Mouse (Mus musculus): ENCODE measurements around the gene Gxylt1. TPM values are rescaled to one million over a fixed set of nuclear protein-coding genes. Genes with fewer than 3 reads are reported as not detected.
"Not testable (repeated sequence)": the region's sequence is repeated elsewhere in the genome, so short reads cannot be mapped to it uniquely, and the experiment has no call there.

The Gxylt1 gene
- polyA plus RNA-seq, 1 experiment, result 39.1 TPM

- Histone ChIP-seq H3K27ac (ENCODE audit: insufficient read depth, low read length) (no peak overlapping the region), H3K36me3 (ENCODE audit: control insufficient read depth, insufficient read depth, low read length, poor library complexity, severe bottlenecking) (peaks cover 19% of the 10 kb centered on the region), H3K27me3 (ENCODE audit: control insufficient read depth, insufficient read depth, low read length, poor library complexity, severe bottlenecking) (no peaks in the 10 kb centered on the region), H3K4me3 (ENCODE audit: low read depth, low read length) (no peak overlapping the region), H3K9me3 (replicated peaks; ENCODE audit: control insufficient read depth, insufficient read depth, low read length, poor library complexity, severe bottlenecking) (no peaks in the 10 kb centered on the region), H3K9ac (ENCODE audit: low read depth, poor library complexity, severe bottlenecking) (no peak overlapping the region), H3K4me1 (ENCODE audit: control insufficient read depth, insufficient read depth, low read length) (no peaks in the 10 kb centered on the region)
- no peak for TF ChIP-seq POLR2A (IDR thresholded peaks at IDR 0.05; ENCODE audit: insufficient read depth, low read length)
These were observed 31.8 kb downstream of the Gxylt1 start for GRCm38 (mm10) chr15:93243202-93243601.

GRCm38 (mm10) chr15:93236456-93236855 lies 38.5 kb downstream of the Gxylt1 start:
- not testable (repeated sequence) for H3K36me3 ChIP-seq (ENCODE audit: control insufficient read depth, insufficient read depth, low read length, poor library complexity, severe bottlenecking); H3K27me3 ChIP-seq (ENCODE audit: control insufficient read depth, insufficient read depth, low read length, poor library complexity, severe bottlenecking); H3K4me3 ChIP-seq (ENCODE audit: low read depth, low read length)

GRCm38 (mm10) chr15:93229028-93229427 lies 46.0 kb downstream of the Gxylt1 start:
- TF ChIP-seq CTCF (IDR thresholded peaks at IDR 0.05; ENCODE audit: low read depth, low read length) (no peak), EP300 (IDR thresholded peaks at IDR 0.05; ENCODE audit: insufficient read depth, low read depth, low read length) (no peak), POLR2A (IDR thresholded peaks at IDR 0.05; ENCODE audit: insufficient read depth, low read length) (no peak)
- no peak overlapping the region for H3K9ac ChIP-seq (ENCODE audit: low read depth, poor library complexity, severe bottlenecking)
- no peak overlapping the region for H3K27ac ChIP-seq (ENCODE audit: insufficient read depth, low read length)
- H3K9me3 ChIP-seq (replicated peaks; ENCODE audit: control insufficient read depth, insufficient read depth, low read length, poor library complexity, severe bottlenecking), result no peaks in the 10 kb centered on the region
- H3K36me3 ChIP-seq (ENCODE audit: control insufficient read depth, insufficient read depth, low read length, poor library complexity, severe bottlenecking), result no peaks in the 10 kb centered on the region
- no peaks in the 10 kb centered on the region for H3K4me1 ChIP-seq (ENCODE audit: control insufficient read depth, insufficient read depth, low read length)
- H3K27me3 ChIP-seq (ENCODE audit: control insufficient read depth, insufficient read depth, low read length, poor library complexity, severe bottlenecking), result no peaks in the 10 kb centered on the region
- no peak overlapping the region for H3K4me3 ChIP-seq (ENCODE audit: low read depth, low read length)

More at GRCm38 (mm10) chr15:93236456-93236855, 38.5 kb downstream of the Gxylt1 start:
- not testable (repeated sequence) for H3K27ac ChIP-seq (ENCODE audit: insufficient read depth, low read length); H3K9ac ChIP-seq (ENCODE audit: low read depth, poor library complexity, severe bottlenecking); H3K9me3 ChIP-seq (replicated peaks; ENCODE audit: control insufficient read depth, insufficient read depth, low read length, poor library complexity, severe bottlenecking); H3K4me1 ChIP-seq (ENCODE audit: control insufficient read depth, insufficient read depth, low read length)

GRCm38 (mm10) chr15:93228375-93228774 lies 46.6 kb downstream of the Gxylt1 start:
- Histone ChIP-seq H3K27ac (ENCODE audit: insufficient read depth, low read length) (no peak overlapping the region), H3K9ac (ENCODE audit: low read depth, poor library complexity, severe bottlenecking) (no peak overlapping the region), H3K27me3 (ENCODE audit: control insufficient read depth, insufficient read depth, low read length, poor library complexity, severe bottlenecking) (no peaks in the 10 kb centered on the region), H3K36me3 (ENCODE audit: control insufficient read depth, insufficient read depth, low read length, poor library complexity, severe bottlenecking) (no peaks in the 10 kb centered on the region), H3K4me1 (ENCODE audit: control insufficient read depth, insufficient read depth, low read length) (no peaks in the 10 kb centered on the region), H3K4me3 (ENCODE audit: low read depth, low read length) (no peak overlapping the region), H3K9me3 (replicated peaks; ENCODE audit: control insufficient read depth, insufficient read depth, low read length, poor library complexity, severe bottlenecking) (no peaks in the 10 kb centered on the region)
- TF ChIP-seq EP300 (IDR thresholded peaks at IDR 0.05; ENCODE audit: insufficient read depth, low read depth, low read length) (no peak), POLR2A (IDR thresholded peaks at IDR 0.05; ENCODE audit: insufficient read depth, low read length) (no peak), CTCF (IDR thresholded peaks at IDR 0.05; ENCODE audit: low read depth, low read length) (no peak)

- H3K9ac ChIP-seq (ENCODE audit: low read depth, poor library complexity, severe bottlenecking), result no peak overlapping the region
- no peak for TF ChIP-seq EP300 (IDR thresholded peaks at IDR 0.05; ENCODE audit: insufficient read depth, low read depth, low read length)
- TF ChIP-seq CTCF (IDR thresholded peaks at IDR 0.05; ENCODE audit: low read depth, low read length), result peak; percentile 80
- TF ChIP-seq POLR2A (IDR thresholded peaks at IDR 0.05; ENCODE audit: insufficient read depth, low read length), result no peak
- H3K4me3 ChIP-seq (ENCODE audit: low read depth, low read length), result no peak overlapping the region
- no peaks in the 10 kb centered on the region for H3K36me3 ChIP-seq (ENCODE audit: control insufficient read depth, insufficient read depth, low read length, poor library complexity, severe bottlenecking)
- no peaks in the 10 kb centered on the region for H3K4me1 ChIP-seq (ENCODE audit: control insufficient read depth, insufficient read depth, low read length)
- no peaks in the 10 kb centered on the region for H3K9me3 ChIP-seq (replicated peaks; ENCODE audit: control insufficient read depth, insufficient read depth, low read length, poor library complexity, severe bottlenecking)
- no peaks in the 10 kb centered on the region for H3K27me3 ChIP-seq (ENCODE audit: control insufficient read depth, insufficient read depth, low read length, poor library complexity, severe bottlenecking)
- no peak overlapping the region for H3K27ac ChIP-seq (ENCODE audit: insufficient read depth, low read length)
These were observed 47.3 kb downstream of the Gxylt1 start for GRCm38 (mm10) chr15:93227764-93228079.

- Histone ChIP-seq H3K9me3 (replicated peaks; ENCODE audit: control insufficient read depth, insufficient read depth, low read length, poor library complexity, severe bottlenecking) (no peaks in the 10 kb centered on the region), H3K27me3 (ENCODE audit: control insufficient read depth, insufficient read depth, low read length, poor library complexity, severe bottlenecking) (no peaks in the 10 kb centered on the region), H3K27ac (ENCODE audit: insufficient read depth, low read length) (no peak overlapping the region), H3K4me1 (ENCODE audit: control insufficient read depth, insufficient read depth, low read length) (no peaks in the 10 kb centered on the region), H3K9ac (ENCODE audit: low read depth, poor library complexity, severe bottlenecking) (no peak overlapping the region), H3K36me3 (ENCODE audit: control insufficient read depth, insufficient read depth, low read length, poor library complexity, severe bottlenecking) (no peaks in the 10 kb centered on the region), H3K4me3 (ENCODE audit: low read depth, low read length) (no peak overlapping the region)
- TF ChIP-seq EP300 (IDR thresholded peaks at IDR 0.05; ENCODE audit: insufficient read depth, low read depth, low read length) (no peak), POLR2A (IDR thresholded peaks at IDR 0.05; ENCODE audit: insufficient read depth, low read length) (no peak), CTCF (IDR thresholded peaks at IDR 0.05; ENCODE audit: low read depth, low read length) (no peak)
These were observed 47.8 kb downstream of the Gxylt1 start for GRCm38 (mm10) chr15:93226930-93227763.

Measured in ES-Bruce4 (cell line).